Mouse (Mus musculus) neural tube, embryonic 15.5 days (tissue): Measurements from ENCODE around the gene Katna1. TPM values are rescaled to one million over a fixed set of nuclear protein-coding genes. Genes with fewer than 3 reads are reported as not detected.

Experiments used
- ATAC-seq: fragments of 200-750 bp; cut with Nextera tagmentation; 2 replicates; pipeline ENCODE4 v1.8.0; 2017; ENCODE audit warnings: mild to moderate bottlenecking, moderate TSS enrichment, moderate library complexity; ENCODE audit not compliant: low FRiP score
- H3K27ac ChIP-seq: fragments of 300-500 bp; sonication (generic); replicated peaks from 2 replicates; pipeline ENCODE4 v1.5.1; 2015; ENCODE audit warnings: mild to moderate bottlenecking, inconsistent platforms
- H3K27me3 ChIP-seq: fragments of 300-500 bp; sonication (generic); replicated peaks from 2 replicates; pipeline ENCODE4 v1.6.1; 2015; ENCODE audit warnings: inconsistent platforms
- H3K36me3 ChIP-seq: fragments of 300-500 bp; sonication (generic); 2 replicates; pipeline ENCODE4 v1.6.1; 2015; ENCODE audit warnings: inconsistent platforms
- H3K4me1 ChIP-seq: fragments of 300-500 bp; sonication (generic); 2 replicates; pipeline ENCODE4 v1.6.1; 2015; ENCODE audit warnings: inconsistent platforms
- H3K4me2 ChIP-seq: fragments of 300-500 bp; sonication (generic); 2 replicates; pipeline ENCODE4 v1.6.1; 2015; ENCODE audit warnings: inconsistent platforms, mild to moderate bottlenecking, moderate library complexity
- H3K4me3 ChIP-seq: fragments of 300-500 bp; sonication (generic); replicated peaks from 2 replicates; pipeline ENCODE4 v1.5.1; 2015; ENCODE audit warnings: mild to moderate bottlenecking, inconsistent platforms
- H3K9ac ChIP-seq: fragments of 300-500 bp; sonication (generic); replicated peaks from 2 replicates; pipeline ENCODE4 v1.6.1; 2015; ENCODE audit warnings: mild to moderate bottlenecking, inconsistent platforms
- H3K9me3 ChIP-seq: fragments of 300-500 bp; sonication (generic); replicated peaks from 2 replicates; pipeline ENCODE4 v1.6.1; 2016; ENCODE audit warnings: inconsistent platforms
- WGBS: fragments of 180-500 bp; shearing (Covaris S2); methylation state at CpG from one replicate; pipeline ENCODE4 v1.1.7; 2015; ENCODE audit warnings: mixed read lengths; 5-methylcytosine and 5-hydroxymethylcytosine counted together
- polyA plus RNA-seq: library from polyadenylated mRNA; unstranded; fragments of >200 nt; fragmentation: Nextera tagmentation; extraction: Ambion mirVana; gene quantifications from 2 replicates; pipeline ENCODE4 v1.2.1, GENCODE M21; 2015

Gene Katna1
- polyA plus RNA-seq, 1 experiment from 2014 or later, result 25.6 TPM

GRCm38 (mm10) chr10:7780238-7781176, 54.7 kb downstream of the Katna1 start:
- Histone ChIP-seq H3K36me3 (0 out of 2 replicates have a peak, but pooled peaks cover 11% of the 10 kb centered on the region), H3K27ac (peak overlapping the region; percentile 76), H3K4me3 (peak overlapping the region; percentile 78), H3K4me1 (peaks cover 31% of the 10 kb centered on the region), H3K9me3 (no peaks in the 10 kb centered on the region), H3K27me3 (no peaks in the 10 kb centered on the region), H3K9ac (peak overlapping the region; percentile 73), H3K4me2 (peak overlapping the region; percentile 75)
- WGBS, result under 1% methylated on average over 60 of the region's 77 CpGs
- peak; percentile 94 for ATAC-seq

GRCm38 (mm10) chr10:7781214-7781613, 55.4 kb downstream of the Katna1 start:
- no peaks in the 10 kb centered on the region for H3K9me3 ChIP-seq
- no peaks in the 10 kb centered on the region for H3K27me3 ChIP-seq
- peak overlapping the region; percentile 40 for H3K9ac ChIP-seq
- H3K4me1 ChIP-seq, result peaks cover 31% of the 10 kb centered on the region
- 0 out of 2 replicates have a peak, but pooled peaks cover 6% of the 10 kb centered on the region for H3K36me3 ChIP-seq
- 55% methylated on average over 3 of the region's 3 CpGs for WGBS
- peak; percentile 26; the same call in 1 of the 2 replicates for ATAC-seq
- peak overlapping the region; percentile 76; the same call in 1 of the 2 replicates for H3K27ac ChIP-seq
- H3K4me2 ChIP-seq, result peak overlapping the region; percentile 75
- peak overlapping the region; percentile 78 for H3K4me3 ChIP-seq

- H3K9ac ChIP-seq, result no peak overlapping the region
- no peak overlapping the region for H3K4me2 ChIP-seq
- peaks cover 8% of the 10 kb centered on the region for H3K4me1 ChIP-seq
- no peak for ATAC-seq
- H3K27ac ChIP-seq, result no peak overlapping the region
- no peaks in the 10 kb centered on the region for H3K27me3 ChIP-seq
- H3K4me3 ChIP-seq, result no peak overlapping the region
- H3K36me3 ChIP-seq, result peaks cover 12% of the 10 kb centered on the region; the same call in 1 of the 2 replicates
- H3K9me3 ChIP-seq, result no peaks in the 10 kb centered on the region
- 36% methylated on average over 2 of the region's 2 CpGs for WGBS
Measured at GRCm38 (mm10) chr10:7787319-7787718, 61.5 kb downstream of the Katna1 start.

GRCm38 (mm10) chr10:7792254-7792750, 66.5 kb downstream of the Katna1 start:
- Histone ChIP-seq H3K4me1 (peaks cover 22% of the 10 kb centered on the region), H3K27ac (peak overlapping the region; percentile 73), H3K9ac (peak overlapping the region; percentile 75), H3K27me3 (no peaks in the 10 kb centered on the region), H3K4me2 (peak overlapping the region; percentile 77), H3K4me3 (peak overlapping the region; percentile 77), H3K9me3 (no peaks in the 10 kb centered on the region), H3K36me3 (peaks cover 23% of the 10 kb centered on the region)
- under 1% methylated on average over 10 of the region's 10 CpGs for WGBS
- peak; percentile 54; the same call in 1 of the 2 replicates for ATAC-seq

GRCm38 (mm10) chr10:7792751-7793385, 67.1 kb downstream of the Katna1 start, which contains the start of the genes Ginm1 and Ppil4:
Gene Ginm1 (minus strand): TSS chr10:7792824.
Gene Ppil4 (plus strand): TSS chr10:7792891.
- H3K36me3 ChIP-seq, result peaks cover 29% of the 10 kb centered on the region
- H3K9ac ChIP-seq, result peak within 1 kb of the TSS; percentile 75
- H3K27ac ChIP-seq, result peak within 1 kb of the TSS; percentile 73
- peaks cover 22% of the 10 kb centered on the region for H3K4me1 ChIP-seq
- ATAC-seq, result peak; percentile 96
- H3K4me3 ChIP-seq, result peak within 1 kb of the TSS; percentile 77
- H3K9me3 ChIP-seq, result no peaks in the 10 kb centered on the region
- no peaks in the 10 kb centered on the region for H3K27me3 ChIP-seq
- H3K4me2 ChIP-seq, result peak within 1 kb of the TSS; percentile 77
- under 1% methylated on average over 52 of the region's 52 CpGs for WGBS

GRCm38 (mm10) chr10:7801258-7801657, 75.5 kb downstream of the Katna1 start:
- Histone ChIP-seq H3K4me1 (no peaks in the 10 kb centered on the region), H3K9me3 (no peaks in the 10 kb centered on the region), H3K36me3 (peaks cover 75% of the 10 kb centered on the region), H3K4me3 (no peak overlapping the region), H3K27me3 (no peaks in the 10 kb centered on the region), H3K9ac (no peak overlapping the region), H3K27ac (no peak overlapping the region), H3K4me2 (no peak overlapping the region)
- no peak for ATAC-seq
- 94% methylated on average over 3 of the region's 3 CpGs for WGBS

- peaks cover 69% of the 10 kb centered on the region for H3K36me3 ChIP-seq
- H3K9me3 ChIP-seq, result no peaks in the 10 kb centered on the region
- WGBS, result 94% methylated on average over 2 of the region's 2 CpGs
- no peak for ATAC-seq
- H3K4me1 ChIP-seq, result no peaks in the 10 kb centered on the region
- no peak overlapping the region for H3K4me3 ChIP-seq
- H3K9ac ChIP-seq, result no peak overlapping the region
- no peak overlapping the region for H3K4me2 ChIP-seq
- H3K27ac ChIP-seq, result no peak overlapping the region
- H3K27me3 ChIP-seq, result no peaks in the 10 kb centered on the region
Measured at GRCm38 (mm10) chr10:7802519-7803140, 76.8 kb downstream of the Katna1 start.

- no peak overlapping the region for H3K9ac ChIP-seq
- H3K4me3 ChIP-seq, result no peak overlapping the region
- 50% methylated on average over 2 of the region's 2 CpGs for WGBS
- no peaks in the 10 kb centered on the region for H3K4me1 ChIP-seq
- no peak overlapping the region for H3K27ac ChIP-seq
- peaks cover 53% of the 10 kb centered on the region for H3K36me3 ChIP-seq
- no peak; the same call in 1 of the 2 replicates for ATAC-seq
- no peaks in the 10 kb centered on the region for H3K27me3 ChIP-seq
- no peaks in the 10 kb centered on the region for H3K9me3 ChIP-seq
- H3K4me2 ChIP-seq, result no peak overlapping the region
Measured at GRCm38 (mm10) chr10:7809937-7810336, 84.1 kb downstream of the Katna1 start.

Other genes with a start within 250 kb of the Katna1 start
- gene Lrp11, start 136.2 kb upstream of the Katna1 start, polyA plus RNA-seq, result 37.6 and 49.1 TPM in 2 replicates
- gene Nup43, start 58.5 kb upstream of the Katna1 start, polyA plus RNA-seq, result 28.3 and 34.4 TPM in 2 replicates
- gene Pcmt1, start 44.9 kb upstream of the Katna1 start, polyA plus RNA-seq, result 187 and 194 TPM in 2 replicates
- gene Lats1, start 44.8 kb upstream of the Katna1 start, polyA plus RNA-seq, result 7.7 and 7.8 TPM in 2 replicates
- gene Ginm1, start 66.8 kb downstream of the Katna1 start, polyA plus RNA-seq, result 54.0 and 58.5 TPM in 2 replicates
- gene Ppil4, start 66.9 kb downstream of the Katna1 start, polyA plus RNA-seq, result 42.1 and 43.0 TPM in 2 replicates
- gene Zc3h12d, start 106.5 kb downstream of the Katna1 start, polyA plus RNA-seq, result 0.19 and 0.34 TPM in 2 replicates
- 12.1 and 13.5 TPM in 2 replicates for gene Tab2, start 230.2 kb downstream of the Katna1 start, polyA plus RNA-seq